Mouse (Mus musculus) heart, embryonic 16.5 days (tissue): Measurements from ENCODE around the gene Arhgap10. TPM values are rescaled to one million over a fixed set of nuclear protein-coding genes. Genes with fewer than 3 reads are reported as not detected.

ENCODE experiments used
- ATAC-seq: fragments of 200-750 bp; cut with Nextera tagmentation; replicated peaks from 2 replicates; pipeline ENCODE4 v1.8.0; 2017; ENCODE audit warnings: moderate number of reproducible peaks; ENCODE audit not compliant: insufficient read depth, low FRiP score; ENCODE audit errors: extremely low read depth
- H3K27ac ChIP-seq: fragments of 300-500 bp; sonication (generic); 2 replicates; pipeline ENCODE4 v1.5.1; 2014; ENCODE audit warnings: mild to moderate bottlenecking, low read length, control low read depth, moderate library complexity
- H3K27me3 ChIP-seq: fragments of 300-500 bp; sonication (generic); 2 replicates; pipeline ENCODE4 v1.6.1; 2014; ENCODE audit warnings: low read length, mixed read lengths; ENCODE audit not compliant: control insufficient read depth, insufficient read depth
- H3K36me3 ChIP-seq: fragments of 300-500 bp; sonication (generic); 2 replicates; pipeline ENCODE4 v1.6.1; 2014; ENCODE audit not compliant: control insufficient read depth, insufficient read depth
- H3K4me1 ChIP-seq: fragments of 300-500 bp; sonication (generic); 2 replicates; pipeline ENCODE4 v1.6.1; 2014; ENCODE audit warnings: low read length, mixed read lengths; ENCODE audit not compliant: control insufficient read depth, insufficient read depth
- H3K4me2 ChIP-seq: fragments of 300-500 bp; sonication (generic); 2 replicates; pipeline ENCODE4 v1.6.1; 2014; ENCODE audit warnings: low read depth, mild to moderate bottlenecking, control low read depth, low read length
- H3K4me3 ChIP-seq: fragments of 300-500 bp; sonication (generic); 2 replicates; pipeline ENCODE4 v1.5.1; 2014; ENCODE audit warnings: mild to moderate bottlenecking, control low read depth, low read length
- H3K9ac ChIP-seq: fragments of 300-500 bp; sonication (generic); 2 replicates; pipeline ENCODE4 v1.6.1; 2014; ENCODE audit warnings: low read length, control low read depth
- H3K9me3 ChIP-seq: fragments of 300-500 bp; sonication (generic); replicated peaks from 2 replicates; pipeline ENCODE4 v1.6.1; 2016; ENCODE audit warnings: low read length; ENCODE audit not compliant: control insufficient read depth
- WGBS: fragments of 180-500 bp; shearing (Covaris S2); extraction: QIAGEN DNeasy Blood & Tissue Kit; methylation state at CpG from one replicate; pipeline ENCODE4 v1.1.7; 2014; 5-methylcytosine and 5-hydroxymethylcytosine counted together
- polyA plus RNA-seq: library from polyadenylated mRNA; unstranded; fragments of >200 nt; fragmentation: Nextera tagmentation; extraction: Ambion mirVana; gene quantifications from 2 replicates; pipeline ENCODE4 v1.2.1, GENCODE M21; 2015

Gene Arhgap10
- polyA plus RNA-seq, 1 experiment from 2014 or later, result 33.9 TPM

GRCm38 (mm10) chr8:77484266-77484665 lies 33.5 kb downstream of the Arhgap10 start:
- H3K4me2 ChIP-seq, result no peak overlapping the region
- no peak for ATAC-seq
- no peak overlapping the region for H3K27ac ChIP-seq
- no peaks in the 10 kb centered on the region for H3K9me3 ChIP-seq
- WGBS, result 75% methylated on average over 7 of the region's 7 CpGs
- H3K4me1 ChIP-seq, result peaks cover 68% of the 10 kb centered on the region
- H3K36me3 ChIP-seq, result no peaks in the 10 kb centered on the region
- H3K4me3 ChIP-seq, result no peak overlapping the region
- H3K27me3 ChIP-seq, result no peaks in the 10 kb centered on the region
- no peak overlapping the region for H3K9ac ChIP-seq

DNA sequence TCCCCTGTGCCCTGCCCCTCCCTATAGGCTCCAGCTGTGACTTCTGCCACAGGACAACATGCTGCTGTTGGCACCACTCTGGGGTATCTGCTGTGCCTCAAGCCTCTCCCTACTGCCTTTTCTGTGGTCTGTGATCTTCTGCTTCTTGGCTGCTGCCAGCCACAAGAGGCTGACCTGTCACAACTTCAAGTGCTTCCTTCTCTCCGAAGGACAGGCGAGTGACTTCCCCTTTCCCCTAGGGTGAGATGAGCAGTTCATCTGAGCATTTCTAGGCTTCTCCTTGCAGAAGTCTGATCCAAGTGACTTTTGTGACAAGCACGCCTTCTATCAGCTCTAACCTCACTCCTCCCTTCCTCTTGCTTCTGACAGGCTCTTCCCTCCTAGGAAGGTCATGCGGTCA lies 34.1 kb downstream of the Arhgap10 start:
- peak overlapping the region; percentile 28; the same call in 1 of the 2 replicates for H3K27ac ChIP-seq
- 42% methylated on average over 4 of the region's 4 CpGs for WGBS
- ATAC-seq, result no peak
- H3K9me3 ChIP-seq, result no peaks in the 10 kb centered on the region
- H3K36me3 ChIP-seq, result no peaks in the 10 kb centered on the region
- H3K4me3 ChIP-seq, result no peak overlapping the region
- peaks cover 68% of the 10 kb centered on the region for H3K4me1 ChIP-seq
- H3K4me2 ChIP-seq, result no peak overlapping the region
- peak overlapping the region; percentile 3; the same call in 1 of the 2 replicates for H3K9ac ChIP-seq
- H3K27me3 ChIP-seq, result no peaks in the 10 kb centered on the region

DNA sequence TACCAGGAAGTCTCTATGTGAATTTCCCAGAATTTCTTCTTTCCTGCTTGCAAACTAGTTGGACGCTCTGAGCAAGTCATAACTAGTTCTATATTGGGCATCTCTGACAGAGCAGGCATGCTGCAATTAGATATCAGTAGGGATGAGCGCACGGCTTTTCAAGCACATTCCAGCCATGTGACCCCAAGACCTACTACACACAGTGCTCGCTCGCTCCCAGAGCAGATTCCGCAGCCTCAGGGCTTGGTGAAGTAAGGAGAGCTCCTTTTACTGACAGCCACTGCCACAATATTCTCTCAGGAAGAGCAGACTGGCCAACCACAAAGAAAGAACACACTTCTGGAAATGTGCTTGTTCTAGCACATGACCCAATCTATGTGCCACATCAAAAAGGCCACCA lies 36.0 kb downstream of the Arhgap10 start:
- Histone ChIP-seq H3K36me3 (no peaks in the 10 kb centered on the region), H3K4me1 (peaks cover 63% of the 10 kb centered on the region), H3K27ac (peak overlapping the region; percentile 82), H3K4me3 (no peak overlapping the region), H3K27me3 (no peaks in the 10 kb centered on the region), H3K4me2 (peak overlapping the region; percentile 24; the same call in 1 of the 2 replicates), H3K9ac (peak overlapping the region; percentile 50), H3K9me3 (no peaks in the 10 kb centered on the region)
- WGBS, result 42% methylated on average over 6 of the region's 6 CpGs
- peak; percentile 47; the same call in 1 of the 2 replicates for ATAC-seq

- no peak overlapping the region for H3K4me2 ChIP-seq
- H3K36me3 ChIP-seq, result no peaks in the 10 kb centered on the region
- no peak; the same call in 1 of the 2 replicates for ATAC-seq
- H3K9ac ChIP-seq, result no peak overlapping the region
- H3K27me3 ChIP-seq, result no peaks in the 10 kb centered on the region
- H3K9me3 ChIP-seq, result no peaks in the 10 kb centered on the region
- WGBS, result 64% methylated on average over 9 of the region's 9 CpGs
- H3K4me1 ChIP-seq, result peaks cover 56% of the 10 kb centered on the region
- 0 out of 2 replicates have a peak overlapping the region, but pooled peaks have one; percentile 5 for H3K27ac ChIP-seq
- H3K4me3 ChIP-seq, result no peak overlapping the region
These were observed 37.8 kb downstream of the Arhgap10 start for GRCm38 (mm10) chr8:77479995-77480394.

DNA sequence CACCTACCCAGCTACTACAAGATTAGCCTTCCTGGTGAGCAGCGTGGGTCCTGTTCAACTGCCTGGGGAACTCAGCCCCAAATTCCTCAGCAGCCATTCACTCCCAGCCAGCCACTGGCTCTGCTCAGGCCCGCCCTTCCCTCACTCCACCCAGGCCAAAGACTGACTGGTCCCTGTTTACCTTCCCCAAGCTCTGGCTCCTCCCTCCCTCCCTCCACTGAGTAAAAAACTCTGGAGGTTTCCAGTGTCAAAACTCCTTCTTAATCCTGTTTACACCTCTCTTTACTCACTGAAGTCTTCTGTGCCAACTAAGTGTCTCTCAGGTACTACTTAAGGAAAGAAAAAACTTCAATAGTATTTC lies 38.9 kb downstream of the Arhgap10 start:
- Histone ChIP-seq H3K27me3 (no peaks in the 10 kb centered on the region), H3K4me3 (no peak overlapping the region), H3K27ac (peak overlapping the region; percentile 83), H3K4me1 (peaks cover 49% of the 10 kb centered on the region), H3K9me3 (no peaks in the 10 kb centered on the region), H3K9ac (no peak overlapping the region; the same call in 1 of the 2 replicates), H3K4me2 (no peak overlapping the region), H3K36me3 (no peaks in the 10 kb centered on the region)
- 35% methylated on average over 2 of the region's 2 CpGs for WGBS
- peak; percentile 60 for ATAC-seq

GRCm38 (mm10) chr8:77478155-77478912 lies 39.4 kb downstream of the Arhgap10 start:
- Histone ChIP-seq H3K4me1 (peaks cover 48% of the 10 kb centered on the region), H3K9me3 (no peaks in the 10 kb centered on the region), H3K9ac (peak overlapping the region; percentile 47), H3K27me3 (no peaks in the 10 kb centered on the region), H3K27ac (peak overlapping the region; percentile 83), H3K36me3 (no peaks in the 10 kb centered on the region), H3K4me2 (no peak overlapping the region), H3K4me3 (no peak overlapping the region)
- ATAC-seq, result peak; percentile 26; the same call in 1 of the 2 replicates
- WGBS, result 52% methylated on average over 12 of the region's 12 CpGs

DNA sequence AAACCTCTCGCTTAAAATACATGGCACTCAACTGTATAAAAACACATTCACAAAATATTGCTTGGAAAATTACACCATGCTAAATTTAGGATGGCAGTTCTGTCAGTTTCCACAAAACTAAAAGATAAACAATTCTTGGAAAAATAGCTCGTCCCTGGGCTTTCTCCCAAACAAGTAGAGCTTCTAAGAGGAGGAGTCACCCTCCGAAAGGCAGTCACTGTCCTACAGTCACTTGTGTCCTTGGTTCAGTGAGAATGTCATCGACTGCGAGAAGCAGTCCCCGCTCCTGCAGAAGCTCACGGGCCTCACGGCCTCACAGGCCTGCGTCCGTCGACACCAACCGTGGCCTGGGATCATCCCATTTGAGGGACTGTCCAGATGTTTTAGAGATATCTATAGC lies 40.1 kb downstream of the Arhgap10 start:
- Histone ChIP-seq H3K4me2 (no peak overlapping the region), H3K4me1 (peaks cover 52% of the 10 kb centered on the region), H3K27me3 (no peaks in the 10 kb centered on the region), H3K27ac (peak overlapping the region; percentile 83), H3K9ac (peak overlapping the region; percentile 28), H3K36me3 (no peaks in the 10 kb centered on the region), H3K9me3 (no peaks in the 10 kb centered on the region), H3K4me3 (no peak overlapping the region)
- no peak for ATAC-seq
- 33% methylated on average over 12 of the region's 12 CpGs for WGBS

GRCm38 (mm10) chr8:77474614-77475013 lies 43.1 kb downstream of the Arhgap10 start:
- Histone ChIP-seq H3K9ac (no peak overlapping the region), H3K4me3 (no peak overlapping the region), H3K27me3 (no peaks in the 10 kb centered on the region), H3K27ac (no peak overlapping the region), H3K4me2 (no peak overlapping the region), H3K4me1 (peaks cover 40% of the 10 kb centered on the region), H3K9me3 (no peaks in the 10 kb centered on the region), H3K36me3 (no peaks in the 10 kb centered on the region)
- WGBS, result 92% methylated on average over 5 of the region's 5 CpGs
- ATAC-seq, result no peak

- Histone ChIP-seq H3K9ac (no peak overlapping the region), H3K4me3 (no peak overlapping the region), H3K27ac (peak overlapping the region; percentile 92), H3K4me2 (peak overlapping the region; percentile 17; the same call in 1 of the 2 replicates), H3K4me1 (peaks cover 35% of the 10 kb centered on the region), H3K36me3 (no peaks in the 10 kb centered on the region), H3K9me3 (no peaks in the 10 kb centered on the region), H3K27me3 (no peaks in the 10 kb centered on the region)
- no peak for ATAC-seq
- WGBS, result 49% methylated on average over 7 of the region's 7 CpGs
These were observed 44.0 kb downstream of the Arhgap10 start for GRCm38 (mm10) chr8:77473773-77474172.
